12 mouse cellular contexts compared by ENCODE assay signal in genomic region chr16:4648416-4649023, GRCm38 (mm10). TPM values are rescaled to one million over a fixed set of nuclear protein-coding genes. Genes with fewer than 3 reads are reported as not detected.
A peak's percentile ranks its signal among the peaks of the same experiment; 100 is the strongest.
DNase-seq lines count a peak whose midpoint lies in the region; ATAC-seq and TF ChIP-seq lines count a peak whose summit lies in the region.
"Had no signal": no experiment of that assay in that cellular context is flagged by ENCODE, and none has a peak within 500 bp of the region (broad histone marks: within the 10 kb centered on the region; RNA-seq: fewer than 3 reads in every experiment).

No protein-coding gene starts in this region.

- H3K36me3 ChIP-seq in heart, postnatal 0 days (replicated peaks; ENCODE audit: control insufficient read depth, insufficient read depth, low read length): peaks cover 40% of the 10 kb centered on the region
- H3K36me3 ChIP-seq in forebrain, embryonic 14.5 days (ENCODE audit: control insufficient read depth, insufficient read depth, low read length): peaks cover 15% of the 10 kb centered on the region; the same call in 1 of the 2 replicates

- H3K27me3 ChIP-seq in heart, postnatal 0 days (ENCODE audit: control insufficient read depth, insufficient read depth, low read length): no peaks in the 10 kb centered on the region
- H3K27me3 ChIP-seq in forebrain, embryonic 14.5 days (replicated peaks; ENCODE audit: control insufficient read depth, insufficient read depth, low read length): no peaks in the 10 kb centered on the region
- H3K27me3 ChIP-seq: neural tube, embryonic 12.5 days had no signal

- no peak for TF ChIP-seq CTCF in heart, postnatal 0 days (IDR thresholded peaks at IDR 0.05; ENCODE audit: low read depth)

- 89% methylated on average over 28 of the region's 28 CpGs for WGBS in heart, postnatal 0 days
- 88% methylated on average over 28 of the region's 28 CpGs for WGBS in forebrain, embryonic 14.5 days

- peak; percentile 4 for DNase-seq in heart, postnatal 0 days (ENCODE audit: low spot score)
- no peak for DNase-seq in heart, postnatal 25 days (ENCODE audit: low spot score)
- peak; percentile 40 for DNase-seq in retina, postnatal 1 day
- no peak for DNase-seq in retina, embryonic 14.5 days (ENCODE audit: low spot score)
- peak; percentile 82 for DNase-seq in kidney, adult 9 months
- DNase-seq in forebrain, embryonic 14.5 days (ENCODE audit: low spot score): no peak
- DNase-seq: thymus, postnatal 36 days had no signal

- H3K9me3 ChIP-seq in heart, postnatal 0 days (replicated peaks; ENCODE audit: control insufficient read depth, low read length): no peaks in the 10 kb centered on the region
- no peaks in the 10 kb centered on the region for H3K9me3 ChIP-seq in forebrain, embryonic 14.5 days (replicated peaks; ENCODE audit: control insufficient read depth, low read length)
- H3K9me3 ChIP-seq: neural tube, embryonic 12.5 days had no signal

- intact Hi-C loops in heart, postnatal 25 days (cut with DNase I): no loop called here

- ATAC-seq in heart, postnatal 0 days (ENCODE audit: insufficient read depth, low read depth): no peak
- ATAC-seq in frontal cortex, adult (ENCODE audit: low TSS enrichment): no peak
- ATAC-seq in forebrain, embryonic 14.5 days: no peak
- ATAC-seq: CD4-positive, CD25-positive, alpha-beta regulatory T cell, adult 4 months; forebrain, embryonic 16.5 days had no signal

- TF ChIP-seq EP300 in heart, postnatal 0 days (IDR thresholded peaks at IDR 0.05; ENCODE audit: low read depth): no peak

- H3K4me3 ChIP-seq in heart, postnatal 0 days (ENCODE audit: low read depth, low read length): no peak overlapping the region
- H3K4me3 ChIP-seq in forebrain, embryonic 14.5 days (ENCODE audit: low read depth, low read length): no peak overlapping the region
- H3K4me3 ChIP-seq: layer of hippocampus, adult 2 months; neural tube, embryonic 12.5 days had no signal

- no peak overlapping the region for H3K4me2 ChIP-seq in heart, postnatal 0 days (ENCODE audit: low read depth, low read length)
- H3K4me2 ChIP-seq in forebrain, embryonic 14.5 days (ENCODE audit: low read length): no peak overlapping the region
- H3K4me2 ChIP-seq: neural tube, embryonic 12.5 days had no signal

- H3K4me1 ChIP-seq in heart, postnatal 0 days (ENCODE audit: control insufficient read depth, insufficient read depth): peaks cover 63% of the 10 kb centered on the region
- peaks cover 8% of the 10 kb centered on the region for H3K4me1 ChIP-seq in forebrain, embryonic 14.5 days (ENCODE audit: control insufficient read depth, insufficient read depth, low read length)

- no peak overlapping the region for H3K9ac ChIP-seq in heart, postnatal 0 days (replicated peaks; ENCODE audit: low read depth, low read length)
- H3K9ac ChIP-seq in forebrain, embryonic 14.5 days (ENCODE audit: low read length): no peak overlapping the region
- H3K9ac ChIP-seq: neural tube, embryonic 12.5 days had no signal

- no peak overlapping the region for H3K27ac ChIP-seq in heart, postnatal 0 days (ENCODE audit: low read depth)
- H3K27ac ChIP-seq in forebrain, embryonic 14.5 days (ENCODE audit: low read depth, low read length): no peak overlapping the region
- H3K27ac ChIP-seq: neural tube, embryonic 12.5 days had no signal

RNA-seq across cellular contexts. Expression of gene Dnaja3, which starts 8.7 kb away (rescaled TPM):
- 99.6 and 102 TPM in 2 replicates for total RNA-seq in heart, postnatal 0 days (2014; rRNA removed; ENCODE audit: low replicate concordance)
- polyA plus RNA-seq in heart, postnatal 0 days (2015; fragmentation: Nextera tagmentation; extraction: Ambion mirVana): 99.5 and 103 TPM in 2 replicates
- total RNA-seq in heart, postnatal 25 days (2021): 100 to 1,000 TPM; 149 TPM
- 39.7 and 47.4 TPM in 2 replicates for polyA plus RNA-seq in forebrain, embryonic 14.5 days (2014; fragmentation: Nextera tagmentation; extraction: Ambion mirVana)

RNA-seq across cellular contexts. Expression of gene Vasn, which starts 8.8 kb away (rescaled TPM):
- total RNA-seq in heart, postnatal 0 days (2014; rRNA removed; ENCODE audit: low replicate concordance): 38.7 and 64.8 TPM in 2 replicates
- 8.1 and 9.3 TPM in 2 replicates for polyA plus RNA-seq in heart, postnatal 0 days (2015; fragmentation: Nextera tagmentation; extraction: Ambion mirVana)
- total RNA-seq in heart, postnatal 25 days (2021): 10 to 100 TPM in 1 of 2 experiments, 1 to 10 TPM in 1; 9.8 to 12.0 TPM
- 2.1 and 2.8 TPM in 2 replicates for polyA plus RNA-seq in forebrain, embryonic 14.5 days (2014; fragmentation: Nextera tagmentation; extraction: Ambion mirVana)

RNA-seq across cellular contexts. Expression of gene Pam16, which starts 23.7 kb away (rescaled TPM):
- 23.9 and 74.9 TPM in 2 replicates for total RNA-seq in heart, postnatal 0 days (2014; rRNA removed; ENCODE audit: low replicate concordance)
- 172 and 184 TPM in 2 replicates for polyA plus RNA-seq in heart, postnatal 0 days (2015; fragmentation: Nextera tagmentation; extraction: Ambion mirVana)
- 100 to 1,000 TPM; 129 to 141 TPM for total RNA-seq in heart, postnatal 25 days (2021)
- polyA plus RNA-seq in forebrain, embryonic 14.5 days (2014; fragmentation: Nextera tagmentation; extraction: Ambion mirVana): 160 and 192 TPM in 2 replicates

RNA-seq across cellular contexts. Expression of gene Coro7, which starts 31.1 kb away (rescaled TPM):
- 17.2 and 17.8 TPM in 2 replicates for total RNA-seq in heart, postnatal 0 days (2014; rRNA removed; ENCODE audit: low replicate concordance)
- polyA plus RNA-seq in heart, postnatal 0 days (2015; fragmentation: Nextera tagmentation; extraction: Ambion mirVana): 8.0 and 9.9 TPM in 2 replicates
- 10 to 100 TPM; 12.6 to 16.1 TPM for total RNA-seq in heart, postnatal 25 days (2021)
- polyA plus RNA-seq in forebrain, embryonic 14.5 days (2014; fragmentation: Nextera tagmentation; extraction: Ambion mirVana): 9.2 and 18.3 TPM in 2 replicates

RNA-seq across cellular contexts. Expression of gene Glis2, which starts 54.0 kb away (rescaled TPM):
- total RNA-seq in heart, postnatal 0 days (2014; rRNA removed; ENCODE audit: low replicate concordance): 25.3 and 25.4 TPM in 2 replicates
- polyA plus RNA-seq in heart, postnatal 0 days (2015; fragmentation: Nextera tagmentation; extraction: Ambion mirVana): 11.2 and 11.8 TPM in 2 replicates
- total RNA-seq in heart, postnatal 25 days (2021): 10 to 100 TPM; 16.6 to 20.3 TPM
- 9.0 and 10.0 TPM in 2 replicates for polyA plus RNA-seq in forebrain, embryonic 14.5 days (2014; fragmentation: Nextera tagmentation; extraction: Ambion mirVana)

Comparison
In these comparisons a context has a peak if more than half of its experiments do, and no peak if none do; other contexts are left out.
1. DNase-seq: peak in heart, postnatal 0 days (single experiment), retina, postnatal 1 day (single experiment) and kidney, adult 9 months (single experiment); none in heart, postnatal 25 days (single experiment), retina, embryonic 14.5 days (single experiment) and forebrain, embryonic 14.5 days (single experiment).